Mouse (Mus musculus) large intestine, adult 2 months (tissue): ENCODE results near the gene Gpr1. TPM values are rescaled to one million over a fixed set of nuclear protein-coding genes. Genes with fewer than 3 reads are reported as not detected.

Source experiments
- DNase-seq: peaks from one replicate; pipeline ENCODE4 v3.0.0-alpha.2; 2012; ENCODE audit warnings: low read depth, low spot score
- WGBS: fragments of 180-500 bp; shearing (Covaris S2); methylation state at CpG from one replicate; pipeline ENCODE4 v1.1.7; 2018; 5-methylcytosine and 5-hydroxymethylcytosine counted together
- polyA plus RNA-seq: library from polyadenylated mRNA; depleted of rRNA; stranded (reverse); fragments of >200 nt; gene quantifications from 2 replicates; pipeline ENCODE4 v1.2.3, GENCODE M21; 2012; rRNA removed

Gene Gpr1
- polyA plus RNA-seq: 0.19 TPM in 1 of 2 replicates, not detected in the other

GRCm38 (mm10) chr1:63214271-63214558 lies at the start of gene Gpr1:
Gene Gpr1, minus strand, starts transcription at chr1:63214543.
- WGBS: 36% methylated on average over 3 of the region's 3 CpGs
- DNase-seq: no peak

DNA sequence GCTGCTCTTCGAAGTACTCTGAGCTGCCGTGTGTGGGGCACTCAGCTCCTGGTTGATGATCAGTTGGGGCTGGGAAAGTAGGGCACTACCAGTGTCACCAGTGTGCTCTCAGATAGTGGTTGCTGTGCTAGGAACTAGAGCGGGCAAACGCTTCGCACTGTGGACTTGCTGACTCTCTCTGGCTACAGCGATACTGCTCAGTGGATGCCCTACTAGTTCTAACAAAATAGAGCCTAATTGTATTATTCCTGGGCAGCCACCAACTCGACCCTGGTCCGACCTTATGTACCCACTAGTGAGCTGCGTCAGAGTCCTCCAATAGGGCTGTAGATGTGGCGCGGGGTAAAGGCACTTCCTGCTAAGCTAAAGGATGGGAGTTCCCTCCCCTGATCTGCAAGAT lies 49.3 kb upstream of the Gpr1 start:
- WGBS: 46% methylated on average over 11 of the region's 11 CpGs

GRCm38 (mm10) chr1:63261041-63261590 lies 46.8 kb upstream of the Gpr1 start:
- DNase-seq: no peak
- 52% methylated on average over 17 of the region's 17 CpGs for WGBS

More for the DNA sequence above, 49.3 kb upstream of the Gpr1 start:
- DNase-seq: no peak

GRCm38 (mm10) chr1:63260742-63261033 lies 46.3 kb upstream of the Gpr1 start:
- WGBS: 49% methylated on average over 5 of the region's 5 CpGs
- DNase-seq: no peak

DNA sequence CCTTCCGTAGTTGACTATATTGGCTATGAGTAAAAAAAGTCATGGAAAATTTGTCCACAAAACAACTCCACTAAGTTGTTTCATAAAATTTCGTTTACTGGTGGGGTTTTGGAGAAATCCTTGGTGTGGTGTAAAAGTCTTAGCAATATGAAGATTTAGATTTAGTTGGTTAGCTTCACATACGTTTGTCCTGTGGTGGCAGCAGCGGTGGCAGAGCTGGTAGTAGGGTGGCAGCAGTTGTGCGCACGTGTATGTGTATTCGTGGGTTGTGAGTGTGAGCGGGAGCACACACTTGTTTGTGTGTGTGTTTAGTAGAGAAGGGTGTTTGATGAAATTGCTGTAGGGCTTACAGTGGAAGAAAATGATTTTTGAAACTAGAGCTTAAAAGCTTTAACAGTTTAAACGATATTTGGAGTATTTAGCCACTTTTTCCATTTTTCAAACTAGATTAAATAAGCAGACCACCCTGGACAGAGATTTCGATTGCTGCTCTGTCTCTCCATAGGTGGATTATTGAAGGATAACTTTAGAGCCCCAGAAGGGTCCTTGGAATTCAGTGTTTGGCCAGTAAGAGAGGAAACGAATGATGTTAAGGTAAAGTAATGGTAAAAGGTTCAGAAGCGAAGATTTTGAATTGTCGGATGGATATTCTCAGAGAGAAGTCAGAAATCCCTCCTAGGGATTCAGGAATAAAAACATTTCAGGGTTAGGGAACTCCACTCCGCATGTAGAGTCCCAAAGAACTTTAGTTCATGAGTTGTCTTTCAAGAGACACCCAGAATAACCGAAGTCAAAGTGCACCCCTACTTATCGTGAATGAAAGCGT lies 45.8 kb upstream of the Gpr1 start:
- DNase-seq: no peak
- 44% methylated on average over 17 of the region's 17 CpGs for WGBS

- DNase-seq: no peak
- WGBS: 41% methylated on average over 11 of the region's 11 CpGs
Observed at GRCm38 (mm10) chr1:63259271-63259830, 45.0 kb upstream of the Gpr1 start.

- WGBS: 36% methylated on average over 2 of the region's 2 CpGs
- DNase-seq: no peak
Observed at GRCm38 (mm10) chr1:63258501-63258900, 44.2 kb upstream of the Gpr1 start.

- 24% methylated on average over 5 of the region's 5 CpGs for WGBS
Observed at GRCm38 (mm10) chr1:63256083-63256482, 41.7 kb upstream of the Gpr1 start.

GRCm38 (mm10) chr1:63255101-63255500 lies 40.8 kb upstream of the Gpr1 start:
- 21% methylated on average over 4 of the region's 4 CpGs for WGBS
- DNase-seq: no peak

More at GRCm38 (mm10) chr1:63256083-63256482, 41.7 kb upstream of the Gpr1 start:
- DNase-seq: no peak

DNA sequence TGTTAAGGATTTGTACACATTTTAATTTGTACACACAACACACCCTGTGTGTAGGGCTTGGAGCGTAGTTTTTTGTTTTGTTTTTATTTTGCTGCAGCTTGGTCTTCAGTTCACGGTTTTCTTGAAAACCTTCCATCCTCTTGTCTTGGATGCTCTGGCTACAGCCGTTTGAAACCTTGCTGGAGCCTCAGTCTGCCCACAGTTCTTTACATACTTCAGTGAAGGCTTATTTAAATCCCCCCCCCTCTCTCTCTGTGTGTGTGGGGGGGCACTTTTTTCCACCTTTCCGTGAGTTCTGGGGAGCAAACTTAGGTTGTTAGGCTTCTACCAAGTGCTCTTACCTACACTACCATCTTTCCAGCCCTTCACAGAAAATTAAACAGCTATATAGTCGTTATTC lies 38.9 kb upstream of the Gpr1 start:
- 36% methylated on average over 5 of the region's 5 CpGs for WGBS
- DNase-seq: no peak

DNA sequence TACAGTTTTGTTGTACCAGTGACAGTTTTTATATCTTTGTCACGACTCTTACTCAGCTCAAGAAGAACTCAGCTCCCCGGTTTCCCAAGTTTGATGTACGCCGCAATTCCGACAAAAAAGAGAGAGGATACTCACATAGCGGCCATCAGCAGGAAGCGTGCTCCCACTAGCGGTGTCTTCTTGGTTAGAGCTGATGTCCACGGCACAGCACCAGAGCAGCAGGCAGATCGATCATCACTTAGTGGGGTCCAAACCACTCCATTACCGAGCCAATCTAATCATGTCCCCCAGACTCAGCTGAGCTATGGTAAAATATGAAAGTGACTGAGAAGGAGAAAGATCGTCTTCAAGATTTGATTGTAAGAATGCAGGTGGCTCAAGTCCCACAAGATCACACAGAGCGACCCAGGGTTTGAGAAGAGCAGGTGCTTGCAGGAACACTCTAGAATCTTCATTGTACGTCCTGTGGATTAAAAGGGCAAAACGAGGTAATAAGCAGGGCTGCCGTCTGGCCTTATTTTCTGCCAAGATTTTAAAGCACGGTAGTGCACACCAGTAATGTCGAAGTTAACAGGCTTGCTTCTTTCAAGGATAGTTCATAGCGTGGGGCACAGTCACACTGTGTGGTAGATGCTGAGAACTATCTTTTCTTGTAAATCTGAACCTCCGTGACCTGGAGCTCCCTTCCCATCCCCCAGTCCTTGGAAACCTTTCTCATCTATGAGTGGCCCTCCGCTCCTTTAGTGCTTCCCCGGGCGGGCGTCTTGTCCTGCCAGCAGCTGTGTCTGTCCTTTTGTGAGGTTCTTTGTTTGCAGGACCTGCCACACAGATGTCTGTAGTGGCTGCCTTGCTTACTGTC lies 38.2 kb upstream of the Gpr1 start:
- no peak for DNase-seq
- 38% methylated on average over 24 of the region's 24 CpGs for WGBS

DNA sequence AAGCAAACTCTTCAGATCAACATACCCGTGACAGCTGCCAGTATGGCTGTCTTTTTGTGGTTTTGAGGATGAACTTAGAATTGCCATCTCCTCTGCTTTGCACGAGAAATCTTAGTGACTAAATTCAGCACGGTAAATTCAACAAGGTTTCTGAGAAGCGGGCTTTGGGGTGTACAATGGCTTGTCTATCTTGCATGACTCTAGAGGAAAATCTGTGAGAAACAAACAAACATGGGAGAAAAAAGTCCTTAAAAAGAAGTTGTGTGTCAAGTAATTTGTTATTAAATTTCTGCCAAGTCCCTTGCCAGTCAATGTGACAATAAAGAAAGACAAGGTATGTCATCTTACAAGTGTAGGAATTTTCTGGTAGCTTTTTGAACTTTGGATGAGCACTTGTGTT lies 34.9 kb upstream of the Gpr1 start:
- 54% methylated on average over 4 of the region's 4 CpGs for WGBS
- no peak for DNase-seq

GRCm38 (mm10) chr1:63248360-63248851 lies 34.1 kb upstream of the Gpr1 start:
- 6% methylated on average over 44 of the region's 44 CpGs for WGBS
- no peak for DNase-seq

DNA sequence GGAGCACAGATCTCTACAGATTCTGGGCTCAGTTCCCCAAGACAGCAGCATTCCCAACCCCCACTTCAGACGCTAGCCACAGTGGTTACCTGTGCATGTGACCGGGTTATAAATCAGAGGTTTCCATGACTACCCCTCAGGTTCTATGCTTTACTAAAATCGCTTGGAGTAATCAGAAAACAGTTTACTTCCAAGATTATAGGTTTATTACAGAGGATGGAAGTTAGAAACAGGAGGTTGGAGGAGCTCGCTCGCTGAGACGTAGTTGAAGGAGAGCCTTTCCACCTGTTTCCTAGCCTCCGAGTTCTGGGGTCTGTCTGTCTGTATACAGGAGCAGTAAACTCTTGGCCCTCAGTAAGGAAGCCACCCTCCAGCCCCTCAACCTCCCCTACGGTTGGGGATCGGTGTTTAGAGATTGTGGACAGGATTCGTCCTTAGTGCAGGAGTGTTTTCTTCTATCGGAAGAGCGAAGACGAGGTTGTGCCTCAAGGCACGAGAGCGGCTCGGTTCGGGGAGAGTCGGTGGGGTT lies 33.6 kb upstream of the Gpr1 start:
- DNase-seq: no peak
- 5% methylated on average over 18 of the region's 18 CpGs for WGBS

GRCm38 (mm10) chr1:63246862-63247521 lies 32.6 kb upstream of the Gpr1 start:
- no peak for DNase-seq
- 8% methylated on average over 16 of the region's 16 CpGs for WGBS

- WGBS: 51% methylated on average over 4 of the region's 4 CpGs
- no peak for DNase-seq
Observed at GRCm38 (mm10) chr1:63243854-63244253, 29.5 kb upstream of the Gpr1 start.

DNA sequence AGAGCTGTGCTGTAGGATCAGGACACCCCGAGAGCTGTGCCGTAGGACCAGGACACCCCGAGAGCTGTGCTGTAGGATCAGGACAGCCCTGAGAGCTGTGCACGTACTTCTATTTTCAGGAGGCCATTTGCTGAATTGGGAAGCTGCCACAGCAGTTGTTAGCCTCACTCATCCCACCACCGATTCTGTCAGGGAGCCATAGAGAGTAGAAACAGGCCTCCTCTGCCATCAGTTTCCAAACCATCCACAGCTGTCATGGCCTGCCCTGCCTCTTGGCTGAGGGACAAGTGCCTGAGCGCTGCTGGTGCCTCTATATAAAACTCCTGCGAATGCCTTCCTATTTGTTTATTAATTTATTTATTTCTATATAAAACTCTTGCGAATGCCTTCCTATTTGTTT lies 25.4 kb upstream of the Gpr1 start:
- WGBS: 80% methylated on average over 8 of the region's 8 CpGs

GRCm38 (mm10) chr1:63239305-63239704 lies 25.0 kb upstream of the Gpr1 start:
- WGBS: 37% methylated on average over 4 of the region's 4 CpGs
- DNase-seq: no peak

More for the DNA sequence above, 25.4 kb upstream of the Gpr1 start:
- no peak for DNase-seq

- 31% methylated on average over 5 of the region's 5 CpGs for WGBS
- no peak for DNase-seq
Observed at GRCm38 (mm10) chr1:63237371-63237770, 23.0 kb upstream of the Gpr1 start.
